Mouse (Mus musculus) embryonic facial prominence, embryonic 11.5 days (tissue): ENCODE measurements at regions not wholly inside any gene's neighbourhood (a gene's known extent, or its start where the extent isn't known, plus 50 kb on each side); places are given as distances from the start of the nearest gene placed in this dataset.

Experiments used
- ATAC-seq: fragments of 200-750 bp; cut with Nextera tagmentation; replicated peaks from 2 replicates; pipeline ENCODE4 v1.8.0; 2017; ENCODE audit warnings: low read depth; ENCODE audit not compliant: insufficient number of reproducible peaks, low FRiP score, low TSS enrichment
- DNase-seq: peaks from one replicate; pipeline ENCODE4 v3.0.0-alpha.2; 2015; ENCODE audit warnings: low spot score
- H3K27ac ChIP-seq: fragments of 300-500 bp; sonication (generic); replicated peaks from 2 replicates; pipeline ENCODE4 v1.5.1; 2014; ENCODE audit warnings: mild to moderate bottlenecking, low read depth, low read length, control low read depth
- H3K27me3 ChIP-seq: fragments of 300-500 bp; sonication (generic); 2 replicates; pipeline ENCODE4 v1.6.1; 2014; ENCODE audit warnings: mild to moderate bottlenecking, low read length, moderate library complexity, mixed read lengths; ENCODE audit not compliant: control insufficient read depth, insufficient read depth
- H3K36me3 ChIP-seq: fragments of 300-500 bp; sonication (generic); replicated peaks from 2 replicates; pipeline ENCODE4 v1.6.1; 2014; ENCODE audit warnings: low read depth, mild to moderate bottlenecking, low read length, moderate library complexity, mixed read lengths; ENCODE audit not compliant: control insufficient read depth, insufficient read depth
- H3K4me1 ChIP-seq: fragments of 300-500 bp; sonication (generic); 2 replicates; pipeline ENCODE4 v1.6.1; 2014; ENCODE audit warnings: low read length, mixed read lengths; ENCODE audit not compliant: control insufficient read depth, insufficient read depth
- H3K4me2 ChIP-seq: fragments of 300-500 bp; sonication (generic); 2 replicates; pipeline ENCODE4 v1.6.1; 2014; ENCODE audit warnings: low read depth, mild to moderate bottlenecking, control low read depth, low read length, moderate library complexity
- H3K4me3 ChIP-seq: fragments of 300-500 bp; sonication (generic); 2 replicates; pipeline ENCODE4 v1.5.1; 2014; ENCODE audit warnings: low read depth, low read length, control low read depth
- H3K9ac ChIP-seq: fragments of 300-500 bp; sonication (generic); replicated peaks from 2 replicates; pipeline ENCODE4 v1.6.1; 2014; ENCODE audit warnings: mild to moderate bottlenecking, control low read depth, low read length
- H3K9me3 ChIP-seq: fragments of 300-500 bp; sonication (generic); replicated peaks from 2 replicates; pipeline ENCODE4 v1.6.1; 2016; ENCODE audit warnings: mild to moderate bottlenecking, low read length, inconsistent platforms, mixed read lengths; ENCODE audit not compliant: control insufficient read depth
- WGBS: fragments of 180-500 bp; shearing (Covaris S2); extraction: QIAGEN DNeasy Blood & Tissue Kit; methylation state at CpG from one replicate; pipeline ENCODE4 v1.1.7; 2014; 5-methylcytosine and 5-hydroxymethylcytosine counted together

- H3K9ac ChIP-seq, result no peak overlapping the region
- H3K4me2 ChIP-seq, result no peak overlapping the region
- DNase-seq (peak; percentile 66), ATAC-seq (no peak; the same call in 1 of the 2 replicates)
- peaks cover 11% of the 10 kb centered on the region for H3K9me3 ChIP-seq
- H3K4me3 ChIP-seq, result no peak overlapping the region
- H3K36me3 ChIP-seq, result no peaks in the 10 kb centered on the region
- no peaks in the 10 kb centered on the region for H3K27me3 ChIP-seq
- no peak overlapping the region for H3K27ac ChIP-seq
- WGBS, result 70% methylated on average over 12 of the region's 12 CpGs
- H3K4me1 ChIP-seq, result no peaks in the 10 kb centered on the region
Measured at GRCm38 (mm10) chr12:105898580-105899293, 111.3 kb upstream of the Vrk1 start.

- H3K36me3 ChIP-seq, result no peaks in the 10 kb centered on the region
- peaks cover 11% of the 10 kb centered on the region for H3K9me3 ChIP-seq
- H3K4me3 ChIP-seq, result no peak overlapping the region
- H3K9ac ChIP-seq, result no peak overlapping the region
- DNase-seq (no peak), ATAC-seq (0 out of 2 replicates have a peak, but pooled peaks have one; percentile 47)
- no peak overlapping the region for H3K27ac ChIP-seq
- WGBS, result 65% methylated on average over 9 of the region's 9 CpGs
- no peaks in the 10 kb centered on the region for H3K27me3 ChIP-seq
- H3K4me1 ChIP-seq, result no peaks in the 10 kb centered on the region; the same call in 1 of the 2 replicates
- H3K4me2 ChIP-seq, result no peak overlapping the region
Measured at GRCm38 (mm10) chr12:105899294-105899909, 110.6 kb upstream of the Vrk1 start.

- 95% methylated on average over 6 of the region's 6 CpGs for WGBS
- H3K27me3 ChIP-seq, result no peaks in the 10 kb centered on the region
- ATAC-seq (no peak), DNase-seq (no peak)
- H3K4me3 ChIP-seq, result no peak overlapping the region
- H3K9ac ChIP-seq, result no peak overlapping the region
- H3K36me3 ChIP-seq, result no peaks in the 10 kb centered on the region
- H3K4me1 ChIP-seq, result peaks cover 2% of the 10 kb centered on the region; the same call in 1 of the 2 replicates
- no peak overlapping the region for H3K4me2 ChIP-seq
- H3K9me3 ChIP-seq, result peaks cover 11% of the 10 kb centered on the region
- no peak overlapping the region for H3K27ac ChIP-seq
Measured at GRCm38 (mm10) chr12:105900479-105900878, 109.5 kb upstream of the Vrk1 start.

GRCm38 (mm10) chr12:105903072-105903471, 107.0 kb upstream of the Vrk1 start:
- DNase-seq (no peak), ATAC-seq (no peak)
- Histone ChIP-seq H3K27ac (no peak overlapping the region), H3K36me3 (no peaks in the 10 kb centered on the region), H3K4me1 (peaks cover 2% of the 10 kb centered on the region; the same call in 1 of the 2 replicates), H3K4me2 (no peak overlapping the region), H3K9me3 (no peaks in the 10 kb centered on the region), H3K9ac (no peak overlapping the region), H3K4me3 (no peak overlapping the region), H3K27me3 (no peaks in the 10 kb centered on the region)
- WGBS, result 53% methylated on average over 8 of the region's 8 CpGs

GRCm38 (mm10) chr12:105906584-105906983, 103.4 kb upstream of the Vrk1 start:
- H3K27me3 ChIP-seq, result no peaks in the 10 kb centered on the region
- peaks cover 2% of the 10 kb centered on the region; the same call in 1 of the 2 replicates for H3K4me1 ChIP-seq
- DNase-seq (peak; percentile 48), ATAC-seq (no peak)
- H3K4me3 ChIP-seq, result no peak overlapping the region
- no peak overlapping the region for H3K27ac ChIP-seq
- H3K9me3 ChIP-seq, result no peaks in the 10 kb centered on the region
- no peaks in the 10 kb centered on the region for H3K36me3 ChIP-seq
- no peak overlapping the region for H3K9ac ChIP-seq
- no peak overlapping the region for H3K4me2 ChIP-seq
- WGBS, result 32% methylated on average over 7 of the region's 7 CpGs

- no peak overlapping the region for H3K4me3 ChIP-seq
- ATAC-seq (no peak), DNase-seq (no peak)
- H3K27me3 ChIP-seq, result no peaks in the 10 kb centered on the region
- WGBS, result 66% methylated on average over 13 of the region's 13 CpGs
- no peak overlapping the region for H3K27ac ChIP-seq
- no peaks in the 10 kb centered on the region for H3K36me3 ChIP-seq
- H3K4me2 ChIP-seq, result no peak overlapping the region
- peaks cover 2% of the 10 kb centered on the region; the same call in 1 of the 2 replicates for H3K4me1 ChIP-seq
- no peak overlapping the region for H3K9ac ChIP-seq
- H3K9me3 ChIP-seq, result no peaks in the 10 kb centered on the region
Measured at GRCm38 (mm10) chr12:105907851-105908620, 102.0 kb upstream of the Vrk1 start.

GRCm38 (mm10) chr12:105911556-105911955, 98.5 kb upstream of the Vrk1 start:
- H3K9ac ChIP-seq, result no peak overlapping the region
- no peak overlapping the region for H3K27ac ChIP-seq
- no peaks in the 10 kb centered on the region for H3K36me3 ChIP-seq
- 32% methylated on average over 9 of the region's 9 CpGs for WGBS
- H3K27me3 ChIP-seq, result no peaks in the 10 kb centered on the region
- H3K4me1 ChIP-seq, result no peaks in the 10 kb centered on the region; the same call in 1 of the 2 replicates
- H3K4me3 ChIP-seq, result no peak overlapping the region
- ATAC-seq, result peak; percentile 40; the same call in 1 of the 2 replicates
- H3K4me2 ChIP-seq, result no peak overlapping the region
- peak; percentile 92 for DNase-seq
- no peaks in the 10 kb centered on the region for H3K9me3 ChIP-seq
